Mouse (Mus musculus): ENCODE measurements at regions not wholly inside any gene's neighbourhood (a gene's known extent, or its start where the extent isn't known, plus 50 kb on each side); places are given as distances from the start of the nearest gene placed in this dataset.
"Not testable (repeated sequence)": the region's sequence is repeated elsewhere in the genome, so short reads cannot be mapped to it uniquely, and the experiment has no call there.

DNA sequence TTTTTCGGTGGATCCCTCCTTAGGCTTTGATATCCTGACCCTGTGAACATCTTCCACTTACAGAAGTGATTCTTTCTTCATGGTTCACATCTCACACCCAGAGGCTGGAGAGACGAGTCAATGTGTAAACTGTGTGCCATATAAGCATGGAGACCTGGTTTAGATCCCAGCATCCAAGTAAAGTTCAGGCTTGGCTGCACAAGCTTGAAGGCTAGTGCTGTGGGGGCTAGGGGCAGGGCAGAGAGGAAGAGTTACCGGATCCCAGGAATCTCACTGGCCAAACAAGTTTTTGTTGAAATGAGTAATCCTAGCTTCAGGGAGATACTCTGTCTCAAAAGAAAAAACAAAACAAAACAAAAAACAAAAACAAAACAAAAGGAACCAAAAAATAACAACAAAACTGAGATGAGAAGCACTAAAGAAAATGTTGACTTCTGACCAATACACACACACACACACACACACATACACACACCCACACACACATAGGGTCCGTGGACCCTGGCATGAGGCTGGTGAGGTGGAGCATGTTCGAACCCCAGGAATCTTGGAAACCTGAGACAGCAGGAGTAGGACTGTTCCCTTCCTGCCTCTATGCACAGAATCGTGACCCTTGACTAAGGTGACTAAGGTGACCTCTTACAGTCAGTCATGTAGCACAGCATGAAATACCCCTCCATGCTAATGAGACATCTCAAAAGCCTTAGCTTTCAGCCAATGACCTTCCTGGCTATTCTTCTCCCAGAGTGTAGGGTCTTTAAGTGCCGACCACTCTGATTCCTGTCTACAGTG is 55.2 kb downstream of the Gm12728 start:
- DNase-seq, result no peak

DNA sequence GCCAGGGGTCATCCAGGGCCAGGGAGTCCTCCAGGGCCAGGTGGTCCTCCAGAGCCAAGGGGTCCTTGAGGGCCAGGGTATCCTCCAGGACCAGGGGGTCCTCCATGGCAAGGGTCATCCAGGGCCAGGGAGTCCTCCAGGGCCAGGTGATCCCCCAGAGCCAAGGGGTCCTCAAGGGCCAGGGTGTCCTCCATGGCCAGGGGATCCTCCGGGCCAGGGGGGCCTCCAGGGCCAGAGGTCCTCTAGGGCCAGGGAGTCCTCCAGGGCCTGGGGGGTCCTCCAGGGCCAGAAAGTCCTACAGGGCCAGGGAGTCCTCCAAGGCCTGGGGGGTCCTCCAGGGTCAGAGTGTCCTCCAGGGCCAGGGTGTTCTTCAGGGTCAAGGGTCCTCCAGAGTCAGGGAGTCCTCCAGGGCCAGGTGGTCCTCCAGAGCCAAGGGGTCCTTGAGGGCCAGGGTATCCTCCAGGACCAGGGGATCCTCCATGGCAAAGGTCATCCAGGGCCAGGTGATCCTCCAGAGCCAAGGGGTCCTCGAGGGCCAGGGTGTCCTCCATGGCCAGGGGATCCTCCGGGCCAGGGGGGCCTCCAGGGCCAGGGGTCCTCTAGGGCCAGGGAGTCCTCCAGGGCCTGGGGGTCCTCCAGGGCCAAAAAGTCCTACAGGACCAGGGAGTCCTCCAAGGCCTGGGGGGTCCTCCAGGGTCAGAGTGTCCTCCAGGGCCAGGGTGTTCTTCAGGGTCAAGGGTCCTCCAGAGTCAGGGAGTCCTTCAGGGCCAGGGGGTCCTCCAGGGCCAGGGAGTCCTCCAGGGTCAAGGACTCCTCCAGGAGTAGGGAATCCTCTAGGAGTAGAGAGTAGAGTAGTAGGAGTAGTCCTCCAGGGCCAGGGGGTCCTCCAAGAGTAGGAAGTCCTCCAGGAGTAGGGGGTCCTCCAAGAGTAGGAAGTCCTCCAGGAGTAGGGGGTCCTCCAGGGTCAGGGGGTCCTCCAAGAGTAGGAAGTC is 56.6 kb downstream of the Gm12728 start:
- DNase-seq, result not testable (repeated sequence)

DNA sequence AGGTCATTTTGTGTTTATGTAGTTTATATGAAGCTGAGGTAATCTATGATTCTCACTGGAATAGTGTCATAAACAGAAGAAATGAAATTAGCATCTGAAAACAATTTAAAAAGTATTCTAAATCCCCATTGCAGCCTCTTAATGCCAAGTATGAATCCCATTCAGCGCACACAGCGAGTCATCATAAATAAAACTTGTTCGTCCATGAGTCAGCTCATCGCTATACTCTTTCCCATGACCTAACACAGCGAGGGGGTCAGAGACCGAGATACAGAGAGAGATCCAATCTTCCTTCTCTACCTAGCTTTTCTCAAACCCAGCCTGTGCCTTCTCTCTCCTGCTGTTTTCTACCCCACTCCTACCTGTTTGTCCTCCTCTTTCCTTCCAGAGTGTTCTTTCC is 63.4 kb downstream of the Gm12728 start:
- DNase-seq, result no peak

DNA sequence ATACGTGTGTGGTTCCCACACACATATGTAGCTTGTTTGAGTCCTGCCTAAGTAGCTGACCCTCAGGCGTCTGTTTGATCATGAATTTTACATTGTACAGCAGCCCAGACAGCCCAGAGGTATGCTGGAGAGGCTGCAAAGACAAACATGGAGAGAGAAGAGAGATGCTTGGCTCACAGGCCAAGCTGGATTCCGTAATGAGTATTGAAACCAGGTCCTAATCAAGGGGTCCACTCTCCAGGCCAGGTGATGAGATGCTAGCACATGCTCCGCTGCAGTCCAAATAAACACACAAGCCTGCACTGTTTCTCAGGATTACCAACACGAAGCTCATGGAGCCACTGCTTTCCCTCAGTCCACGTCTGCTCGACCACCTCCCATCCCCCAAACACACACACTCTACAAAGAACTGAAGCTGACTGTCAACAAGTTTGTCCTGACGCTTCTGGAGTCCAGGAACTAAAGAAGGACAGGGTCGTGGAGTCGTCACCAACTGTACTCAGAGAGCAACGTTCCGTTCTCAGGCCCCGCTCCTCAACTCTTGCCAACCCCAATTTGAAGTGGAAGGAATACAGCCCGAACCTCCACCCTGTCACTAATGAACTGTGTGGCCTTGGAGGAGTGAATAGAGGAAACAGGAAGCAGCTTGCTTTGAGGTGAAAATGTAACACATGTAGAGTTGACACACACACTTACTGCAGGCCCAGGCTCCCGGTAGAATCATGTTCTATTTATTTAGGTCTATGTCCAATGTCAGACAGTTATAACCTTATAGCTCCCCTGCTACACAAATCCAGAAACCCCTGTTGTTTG is 69.6 kb downstream of the Gm12728 start:
- no peak for DNase-seq

DNA sequence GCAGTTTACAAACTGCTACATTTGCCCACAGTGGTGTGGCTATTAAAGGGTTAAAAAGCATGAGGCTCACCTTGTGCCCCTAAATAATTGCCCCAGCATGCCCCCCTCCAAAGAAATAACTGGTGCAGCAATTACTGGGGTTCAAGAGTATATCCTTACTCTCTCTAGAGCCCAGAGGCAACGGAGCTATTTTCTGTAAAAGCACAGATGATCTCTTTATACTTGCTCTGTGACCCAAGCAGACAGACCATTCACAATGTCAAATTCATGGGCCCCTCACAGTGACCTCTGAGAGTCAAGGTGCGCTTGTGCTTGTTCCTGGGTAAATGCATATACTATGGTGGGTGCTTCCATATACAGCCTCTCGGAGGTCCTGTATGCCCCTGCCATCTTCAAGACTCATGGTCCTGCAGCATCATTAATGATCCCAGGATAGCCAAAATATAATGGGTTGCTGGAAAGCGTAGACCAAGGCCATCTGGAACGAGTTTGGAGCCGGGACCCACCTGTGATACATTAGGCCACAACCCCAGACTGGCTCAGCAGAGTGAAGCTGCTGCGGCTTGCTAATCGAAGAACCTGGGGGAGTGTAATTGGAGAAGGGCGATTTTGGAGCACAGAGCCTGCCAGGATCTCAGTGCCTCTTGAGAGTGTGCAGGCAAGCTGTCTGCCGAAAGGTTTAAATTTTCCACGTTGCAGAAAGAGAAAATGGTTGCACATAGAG is 71.4 kb downstream of the Gm12728 start:
- DNase-seq, result no peak

DNA sequence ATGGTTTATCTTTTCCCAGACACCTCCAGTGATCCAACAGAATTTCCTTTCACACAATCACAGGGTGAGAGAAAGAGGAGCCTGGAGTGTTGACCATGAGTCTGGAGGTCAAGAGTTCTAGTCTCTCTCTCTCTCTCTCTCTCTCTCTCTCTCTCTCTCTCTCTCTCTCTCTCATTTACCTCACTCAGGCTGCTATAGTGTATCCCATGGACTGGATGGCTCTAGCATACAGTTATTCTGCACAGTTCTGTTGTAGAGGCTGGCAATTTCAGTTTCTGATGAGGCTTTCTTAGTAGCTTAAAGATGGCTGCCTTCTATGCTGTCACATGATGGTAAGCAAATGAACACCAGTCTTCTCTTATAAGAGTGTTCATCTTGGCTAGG is 72.0 kb downstream of the Gm12728 start:
- no peak for DNase-seq

DNA sequence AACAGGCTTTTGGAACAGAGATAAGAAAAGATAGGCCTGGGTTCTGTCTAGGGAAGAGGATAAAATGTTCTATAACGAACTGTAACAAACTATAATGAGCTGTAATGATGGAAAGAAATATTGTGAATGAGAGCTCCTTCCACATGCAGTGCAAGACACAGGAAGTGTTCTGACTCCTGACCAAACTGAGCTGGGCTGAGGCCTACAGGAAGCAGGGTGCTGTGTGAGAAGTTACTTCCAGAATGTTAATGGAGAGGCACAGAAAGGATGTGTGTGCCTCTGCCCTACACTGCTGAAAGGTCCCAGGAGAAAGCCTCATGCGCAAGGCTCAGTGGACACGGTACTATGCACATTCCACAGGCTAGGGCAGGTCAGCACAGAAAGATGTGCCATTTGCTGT is 80.8 kb downstream of the Gm12728 start:
- no peak for DNase-seq

DNA sequence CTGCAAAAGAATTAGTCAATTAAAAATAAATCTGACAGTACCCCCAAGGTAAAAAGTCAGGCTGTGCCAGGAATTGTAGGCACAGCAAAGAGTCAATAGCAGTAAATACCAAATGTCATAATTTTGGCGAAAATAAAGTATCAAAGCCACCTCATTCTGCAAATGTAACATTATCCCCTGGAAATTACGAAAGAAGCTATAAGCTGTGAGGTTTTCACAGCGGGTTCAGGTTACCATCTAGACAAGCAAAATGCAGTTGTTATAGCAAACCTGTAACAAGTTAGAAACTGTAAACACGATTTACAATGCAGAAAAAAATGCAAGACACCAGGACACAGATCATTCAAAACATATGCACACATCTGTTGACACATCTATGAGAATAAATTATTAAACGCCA is 87.6 kb downstream of the Gm12728 start:
- DNase-seq, result no peak

DNA sequence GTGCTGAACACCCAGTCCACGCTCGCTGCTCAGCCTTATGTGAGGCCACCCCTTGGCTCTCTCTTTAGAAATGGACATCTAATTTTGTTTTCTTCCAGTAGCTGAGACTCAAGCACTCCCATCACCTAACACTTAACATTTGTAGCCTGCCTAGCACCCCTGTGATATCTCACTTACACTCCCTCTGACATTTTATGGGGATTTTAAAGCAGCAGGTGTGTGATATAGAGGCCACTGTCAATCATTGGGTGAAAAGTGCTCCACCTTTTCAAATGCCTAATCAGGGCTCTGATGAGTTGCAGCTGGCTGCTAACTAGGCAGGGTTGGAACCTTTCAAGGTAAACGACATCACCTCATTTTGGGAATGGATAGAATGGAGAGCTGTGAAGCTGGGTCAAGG is 90.2 kb downstream of the Gm12728 start:
- no peak for DNase-seq

DNA sequence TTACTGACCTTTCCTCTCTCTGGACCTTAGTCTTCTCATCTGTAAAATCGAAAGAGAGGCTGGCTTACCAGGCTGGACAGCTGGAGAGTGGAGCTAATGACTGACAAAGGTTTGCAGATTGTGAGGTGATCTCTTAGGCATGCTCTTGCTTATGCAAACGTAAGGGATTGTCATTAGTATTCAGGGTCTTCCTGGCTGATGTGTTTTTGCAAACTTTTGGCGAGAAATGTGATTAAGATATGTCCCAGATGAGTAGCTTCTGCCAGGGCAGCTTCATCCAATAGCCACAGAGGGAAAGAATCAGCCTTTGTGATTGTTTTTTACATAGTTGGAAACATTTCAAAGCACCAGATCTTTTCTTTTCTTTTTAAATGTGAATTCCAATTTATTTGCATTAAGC is 95.1 kb downstream of the Gm12728 start:
- no peak for DNase-seq

DNA sequence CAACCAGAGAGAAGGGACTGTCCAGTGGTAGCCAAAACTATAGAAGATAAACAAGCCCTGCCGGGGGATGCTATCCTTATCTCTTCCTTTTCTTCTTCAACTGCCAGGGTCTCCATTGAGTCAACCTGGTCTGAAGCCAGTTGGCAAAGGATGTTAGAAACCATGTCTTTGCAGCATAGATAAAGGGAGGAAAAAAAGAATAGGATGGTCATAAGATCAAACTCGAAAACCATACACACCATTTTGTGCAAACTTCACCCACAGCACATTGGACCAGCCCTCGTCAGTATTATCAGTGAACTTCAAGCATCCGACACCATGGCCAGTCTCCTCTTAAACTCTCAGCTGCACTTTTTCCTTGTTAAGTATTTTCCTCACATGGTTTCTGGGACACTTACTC is 101.8 kb downstream of the Gm12728 start:
- no peak for DNase-seq

DNA sequence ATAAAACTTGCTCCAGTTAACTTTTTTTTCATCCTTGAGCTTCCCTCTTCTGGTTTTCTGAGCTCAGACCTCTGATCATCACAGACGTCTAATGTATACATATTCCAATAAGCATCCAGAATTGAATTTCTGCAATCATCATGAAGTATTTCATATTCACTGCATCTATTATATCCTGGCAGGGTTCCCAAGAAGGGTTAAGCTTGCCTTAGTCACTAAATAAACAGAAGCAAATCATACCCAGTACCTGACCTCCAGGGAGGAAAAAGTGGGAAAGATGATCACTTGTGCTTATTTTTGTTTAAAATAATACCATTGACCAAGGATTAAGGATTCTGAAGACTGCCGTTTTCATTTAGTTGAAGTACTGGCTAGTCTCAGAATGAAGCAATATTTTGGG is 102.4 kb downstream of the Gm12728 start:
- no peak for DNase-seq

DNA sequence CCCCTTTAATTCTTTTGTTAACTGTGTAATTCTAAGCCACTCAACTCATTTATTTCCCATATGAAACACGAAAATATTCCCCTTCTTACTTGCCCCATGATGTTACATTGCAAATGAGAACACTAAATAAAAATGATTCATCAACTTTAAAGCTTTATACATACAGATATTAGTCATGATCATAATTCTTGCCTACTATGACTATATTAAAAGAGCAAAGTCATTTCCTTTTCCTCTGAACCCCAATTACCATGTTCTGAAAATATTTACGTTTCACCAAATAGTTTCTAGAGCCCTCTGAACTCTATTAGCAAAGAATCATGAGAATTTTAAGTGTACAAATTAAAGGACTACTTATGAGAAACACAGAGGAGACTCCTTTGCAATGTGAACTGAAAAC is 105.4 kb downstream of the Gm12728 start:
- no peak for DNase-seq

DNA sequence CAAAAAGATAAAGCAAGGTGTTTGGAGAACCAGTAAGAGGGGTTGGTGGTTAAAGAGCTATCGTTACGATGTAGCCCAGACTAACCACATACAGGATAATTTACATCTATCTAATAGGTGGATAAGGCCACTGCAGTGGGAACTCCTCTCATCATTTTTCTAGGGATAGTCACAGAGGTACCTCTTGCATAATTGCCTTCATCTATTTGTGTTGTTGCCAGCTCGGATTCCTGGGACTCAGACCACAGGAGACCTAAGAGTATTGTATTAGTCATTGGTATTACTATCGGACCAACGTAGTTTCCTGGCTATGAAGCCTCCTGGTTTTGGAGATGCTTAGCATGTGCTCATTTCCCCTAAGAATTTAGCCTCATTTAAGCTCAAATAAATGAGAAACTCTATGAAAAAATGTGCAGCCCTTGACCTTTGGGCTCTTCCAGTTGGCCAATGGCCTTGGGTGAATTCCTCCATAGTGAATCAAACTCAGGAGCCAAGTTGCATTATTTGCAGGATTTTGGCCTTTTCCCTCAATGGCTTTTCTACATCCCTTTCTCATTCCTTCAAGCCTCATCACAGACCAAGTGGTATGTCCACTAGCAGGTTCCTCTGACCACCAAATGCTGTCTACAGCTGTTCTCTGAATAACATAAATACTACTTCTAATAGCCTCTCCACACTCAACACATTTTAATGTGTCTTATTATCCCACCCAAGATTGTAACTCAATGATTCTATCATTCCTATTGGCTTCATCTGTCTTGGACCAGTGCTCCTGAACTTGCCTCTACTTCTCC is 108.6 kb downstream of the Gm12728 start:
- no peak for DNase-seq

DNA sequence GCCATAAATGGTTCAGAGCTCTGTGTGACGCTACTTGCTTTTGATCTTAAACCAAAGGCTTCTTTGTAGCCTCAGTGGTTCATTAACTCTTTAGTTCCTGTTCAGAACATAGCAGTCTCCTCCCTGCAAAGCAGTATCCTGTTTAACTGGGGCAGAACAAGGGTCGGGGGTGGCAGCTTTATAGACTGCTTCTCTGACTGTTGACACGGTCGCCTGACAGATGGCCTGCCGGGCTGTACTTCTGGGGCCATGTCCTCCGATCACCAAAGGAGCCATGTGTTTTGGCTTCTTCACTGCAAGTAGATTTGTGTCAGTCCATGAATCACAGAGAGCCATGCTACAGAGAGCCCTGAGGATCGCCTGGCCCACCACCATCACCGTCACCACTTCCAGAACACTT is 115.2 kb downstream of the Gm12728 start:
- DNase-seq, result no peak

DNA sequence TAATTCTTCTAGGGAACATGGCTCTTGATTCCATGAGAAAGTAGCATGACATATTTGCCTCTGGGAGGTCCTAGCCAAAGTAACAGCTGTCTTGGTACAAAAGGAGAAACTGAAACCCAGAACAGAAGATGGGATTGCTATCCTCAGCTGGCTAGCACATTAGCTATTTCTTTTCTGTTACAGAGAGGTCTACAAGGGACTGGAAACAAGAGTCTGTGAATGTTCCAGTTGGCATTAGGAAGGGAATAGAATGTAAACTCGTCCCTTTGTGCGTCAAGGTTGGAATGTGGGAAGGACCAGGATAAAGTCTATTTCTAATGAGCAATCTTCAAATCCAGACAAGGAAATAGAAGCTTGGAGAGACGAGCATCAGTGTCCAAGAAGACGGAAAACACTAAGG is 116.7 kb downstream of the Gm12728 start:
- DNase-seq, result no peak

DNA sequence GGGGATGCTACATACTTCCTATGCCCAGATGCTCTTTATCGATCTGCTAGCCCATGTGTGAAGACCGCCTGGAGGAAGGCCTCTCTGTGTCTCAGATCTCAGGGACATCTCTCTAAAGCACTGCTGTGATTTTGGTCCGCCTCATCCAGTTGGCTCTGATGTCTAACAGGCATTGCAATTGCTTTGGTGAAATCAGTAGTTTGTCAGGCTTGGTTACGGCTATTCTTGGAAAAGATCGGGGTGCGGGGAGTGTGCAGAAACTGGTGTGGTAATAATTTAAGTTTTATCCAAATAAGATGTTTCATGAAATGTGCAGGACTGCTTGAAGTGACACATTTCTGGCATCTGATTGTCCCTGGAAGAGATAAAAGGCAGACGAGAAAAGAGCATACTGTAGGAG is 117.9 kb downstream of the Gm12728 start:
- no peak for DNase-seq

DNA sequence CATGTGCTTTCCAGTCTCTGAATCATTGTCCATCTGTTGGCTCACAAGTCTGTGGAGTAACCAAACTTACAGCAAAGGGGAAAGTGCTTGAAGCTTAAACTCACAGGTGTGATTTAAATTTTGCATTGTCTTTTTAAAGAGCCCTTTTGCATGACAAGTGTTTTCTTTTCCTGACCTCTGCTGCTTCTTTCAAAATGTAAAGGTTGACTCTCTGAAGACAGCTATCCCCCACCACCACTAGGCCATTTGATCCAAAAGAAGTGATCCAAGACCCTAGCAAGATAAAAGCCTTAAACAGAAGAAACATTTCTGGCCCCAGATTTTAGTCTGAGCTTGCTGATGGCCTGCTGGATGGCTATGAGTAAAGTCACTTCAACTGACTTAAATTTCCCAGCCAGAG is 118.6 kb downstream of the Gm12728 start:
- DNase-seq, result no peak

DNA sequence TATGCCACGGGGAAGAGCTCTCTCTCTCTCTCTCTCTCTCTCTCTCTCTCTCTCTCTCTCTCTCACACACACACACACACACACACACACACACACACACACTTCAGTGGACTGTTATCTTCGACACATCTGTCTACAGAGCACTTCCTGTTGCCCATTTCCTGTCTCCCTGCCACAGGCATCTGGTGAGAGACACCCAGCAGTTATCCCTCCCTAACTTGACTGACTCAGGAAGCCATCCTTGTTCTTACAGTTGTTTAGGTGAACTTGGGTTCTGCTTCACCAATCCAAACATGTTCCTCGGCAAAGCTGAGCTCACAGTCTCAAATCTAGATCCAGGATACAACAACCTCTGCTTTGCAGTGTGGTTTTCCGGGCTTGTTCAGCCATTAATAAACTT is 119.6 kb downstream of the Gm12728 start:
- DNase-seq, result no peak

DNA sequence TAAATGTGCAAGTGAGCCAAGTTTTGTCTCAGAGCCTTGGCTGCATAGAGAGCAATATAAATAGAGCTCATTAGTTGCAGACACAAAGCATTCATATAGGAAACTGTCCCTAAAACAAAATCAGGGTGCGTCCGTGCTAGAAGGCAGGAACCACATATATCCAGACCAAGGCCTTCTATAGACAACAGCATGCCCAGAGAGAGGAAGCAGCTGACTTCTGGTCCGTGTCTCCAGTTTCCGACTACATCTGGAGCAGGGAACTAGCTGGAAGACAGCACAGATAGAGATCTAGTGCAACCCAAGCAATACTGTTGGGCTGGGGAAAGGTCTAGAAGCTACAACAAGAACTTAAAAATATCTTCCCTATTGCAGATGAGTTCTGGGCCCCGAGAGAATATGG is 121.0 kb downstream of the Gm12728 start:
- no peak for DNase-seq

DNA sequence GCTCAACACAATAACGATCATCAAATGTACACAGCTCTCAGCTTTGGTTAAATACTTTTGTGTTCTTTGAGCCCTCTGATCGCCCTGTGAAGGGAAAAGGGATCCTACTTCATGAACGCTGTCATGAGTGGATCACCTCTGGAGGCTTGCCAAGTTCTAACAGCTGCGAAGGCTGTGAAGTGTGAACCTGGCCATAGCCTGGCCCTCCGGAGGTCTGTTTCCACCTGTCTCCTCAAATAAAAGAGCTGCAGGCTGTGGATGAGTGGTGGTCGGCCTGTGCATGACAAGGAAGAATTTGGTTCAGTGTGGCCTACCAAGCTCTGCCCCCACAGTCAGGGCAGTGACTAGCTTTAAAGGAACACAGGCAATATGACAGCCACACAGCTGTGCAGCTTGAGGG is 122.0 kb downstream of the Gm12728 start:
- DNase-seq, result no peak

DNA sequence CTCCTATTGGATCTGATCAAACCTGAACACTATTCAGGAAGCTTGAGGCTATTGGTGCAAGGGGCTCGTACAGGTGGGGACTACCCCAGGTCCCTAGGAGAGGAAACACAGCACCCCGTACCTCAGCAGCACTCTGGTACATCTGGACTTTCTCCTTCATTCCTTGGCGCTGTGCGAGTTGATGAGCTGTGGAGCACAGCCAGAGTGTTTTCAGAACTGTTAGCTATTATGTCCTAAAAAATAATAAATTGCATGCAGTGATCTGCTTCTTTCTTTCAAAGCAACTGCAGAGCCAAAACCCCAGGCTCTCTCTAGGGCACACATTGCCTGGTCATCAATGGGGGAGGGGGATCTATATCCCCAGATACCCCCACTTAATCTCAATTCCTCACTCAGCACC is 122.6 kb downstream of the Gm12728 start:
- DNase-seq, result no peak
